17 mouse cellular contexts compared by ENCODE assay signal in the genomic region with DNA sequence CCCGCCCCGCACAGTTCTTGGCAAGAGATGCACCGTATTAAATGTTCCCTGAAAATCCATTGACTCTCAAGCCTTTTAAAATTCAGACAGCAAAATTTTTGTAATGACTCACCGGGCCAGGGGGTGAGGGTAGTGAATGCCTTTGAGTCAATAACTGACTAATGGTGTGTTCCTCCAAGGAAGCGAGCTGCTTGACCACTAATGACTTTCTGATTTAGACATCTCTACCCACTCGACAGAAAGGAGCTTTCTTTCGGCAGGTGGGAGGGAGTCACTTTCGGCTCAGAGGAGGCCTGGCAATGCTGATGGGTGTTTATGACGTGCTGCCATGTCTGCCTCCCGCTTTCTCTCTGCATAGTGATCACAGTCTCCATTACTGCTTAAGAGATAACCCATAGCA.
DNase-seq lines count a peak whose midpoint lies in the region; ATAC-seq lines count a peak whose summit lies in the region.
"Had no signal": no experiment of that assay in that cellular context is flagged by ENCODE, and none has a peak within 500 bp of the region (broad histone marks: within the 10 kb centered on the region; RNA-seq: fewer than 3 reads in every experiment).

No protein-coding gene starts in this region.

- H3K4me2 ChIP-seq in forebrain, embryonic 16.5 days (ENCODE audit: low read length), result no peak overlapping the region
- H3K4me2 ChIP-seq in forebrain, embryonic 13.5 days, result no peak overlapping the region
- H3K4me2 ChIP-seq: embryonic facial prominence, embryonic 13.5 days; heart, embryonic 15.5 days; liver, embryonic 11.5 days; lung, embryonic 15.5 days had no signal

- peak; percentile 8 for DNase-seq in right cerebral cortex, adult 18-20 months
- DNase-seq in right cerebral cortex, postnatal 4 days, result no peak
- peak; percentile 13 for DNase-seq in adrenal gland, postnatal 25 days
- DNase-seq in telencephalon, adult 2 months (ENCODE audit: low read depth, low spot score), result peak; percentile 10
- DNase-seq in thymus, postnatal 4 days, result no peak
- no peak for DNase-seq in lung, postnatal 36 days
- DNase-seq: cerebellum, adult 11 months; layer of hippocampus, adult 9-11 months; thymus, postnatal 25 days had no signal

- 0 out of 2 replicates have a peak, but pooled peaks have one; percentile 36 for ATAC-seq in forebrain, embryonic 16.5 days
- no peak for ATAC-seq in forebrain, embryonic 13.5 days

- H3K27ac ChIP-seq in forebrain, embryonic 16.5 days (ENCODE audit: low read length), result no peak overlapping the region
- H3K27ac ChIP-seq in forebrain, embryonic 13.5 days, result no peak overlapping the region
- H3K27ac ChIP-seq: embryonic facial prominence, embryonic 13.5 days; heart, embryonic 15.5 days; kidney, postnatal 0 days; lung, embryonic 15.5 days had no signal

- peaks cover 6% of the 10 kb centered on the region for H3K4me1 ChIP-seq in forebrain, embryonic 16.5 days (replicated peaks; ENCODE audit: control insufficient read depth, insufficient read depth, low read length)
- peaks cover 16% of the 10 kb centered on the region for H3K4me1 ChIP-seq in forebrain, embryonic 13.5 days
- H3K4me1 ChIP-seq: heart, embryonic 15.5 days; lung, embryonic 15.5 days had no signal

- WGBS in forebrain, embryonic 16.5 days, result 36% methylated on average over 10 of the region's 10 CpGs
- 54% methylated on average over 10 of the region's 10 CpGs for WGBS in forebrain, embryonic 13.5 days

- no peaks in the 10 kb centered on the region for H3K9me3 ChIP-seq in forebrain, embryonic 16.5 days (ENCODE audit: control insufficient read depth, low read length)
- no peaks in the 10 kb centered on the region for H3K9me3 ChIP-seq in forebrain, embryonic 13.5 days (replicated peaks)
- H3K9me3 ChIP-seq: embryonic facial prominence, embryonic 13.5 days; heart, embryonic 15.5 days; lung, embryonic 15.5 days; megakaryocyte, embryonic 14.5 days had no signal

- no peak overlapping the region for H3K9ac ChIP-seq in forebrain, embryonic 16.5 days (replicated peaks; ENCODE audit: low read depth, low read length)
- no peak overlapping the region for H3K9ac ChIP-seq in forebrain, embryonic 13.5 days
- H3K9ac ChIP-seq: embryonic facial prominence, embryonic 13.5 days; heart, embryonic 15.5 days; lung, embryonic 15.5 days had no signal

- H3K4me3 ChIP-seq in forebrain, embryonic 16.5 days (replicated peaks; ENCODE audit: low read length), result no peak overlapping the region
- no peak overlapping the region for H3K4me3 ChIP-seq in forebrain, embryonic 13.5 days
- H3K4me3 ChIP-seq: embryonic facial prominence, embryonic 13.5 days; heart, embryonic 15.5 days; lung, embryonic 15.5 days; megakaryocyte, embryonic 14.5 days had no signal

- H3K27me3 ChIP-seq in forebrain, embryonic 16.5 days (replicated peaks; ENCODE audit: control insufficient read depth, insufficient read depth, low read length), result no peaks in the 10 kb centered on the region
- H3K27me3 ChIP-seq in forebrain, embryonic 13.5 days, result no peaks in the 10 kb centered on the region
- H3K27me3 ChIP-seq: embryonic facial prominence, embryonic 13.5 days; heart, embryonic 15.5 days; lung, embryonic 15.5 days; megakaryocyte, embryonic 14.5 days had no signal

- no peaks in the 10 kb centered on the region for H3K36me3 ChIP-seq in forebrain, embryonic 16.5 days (ENCODE audit: control insufficient read depth, insufficient read depth)
- H3K36me3 ChIP-seq in forebrain, embryonic 13.5 days (ENCODE audit: poor library complexity, severe bottlenecking), result no peaks in the 10 kb centered on the region
- H3K36me3 ChIP-seq: embryonic facial prominence, embryonic 13.5 days; lung, embryonic 15.5 days had no signal

Comparison
In these comparisons a context has a peak if more than half of its experiments do, and no peak if none do; other contexts are left out.
1. DNase-seq: peak in right cerebral cortex, adult 18-20 months (single experiment), adrenal gland, postnatal 25 days (single experiment) and telencephalon, adult 2 months (single experiment); none in right cerebral cortex, postnatal 4 days (single experiment), thymus, postnatal 4 days (single experiment) and lung, postnatal 36 days (single experiment).